ENCODE assay signal across 10 mouse cellular contexts in genomic region chr2:25290816-25291130, GRCm38 (mm10). TPM values are rescaled to one million over a fixed set of nuclear protein-coding genes. Genes with fewer than 3 reads are reported as not detected.
DNase-seq lines count a peak whose midpoint lies in the region; ATAC-seq lines count a peak whose summit lies in the region.
"Had no signal": no experiment of that assay in that cellular context is flagged by ENCODE, and none has a peak within 500 bp of the region (broad histone marks: within the 10 kb centered on the region; RNA-seq: fewer than 3 reads in every experiment).

No protein-coding gene starts in this region.

- no peak overlapping the region; the same call in 1 of the 2 replicates for H3K9ac ChIP-seq in heart, embryonic 12.5 days
- H3K9ac ChIP-seq in heart, embryonic 15.5 days, result no peak overlapping the region
- H3K9ac ChIP-seq in limb, embryonic 12.5 days (replicated peaks), result no peak overlapping the region
- H3K9ac ChIP-seq in stomach, embryonic 15.5 days, result no peak overlapping the region

- H3K27ac ChIP-seq in heart, embryonic 12.5 days (ENCODE audit: poor library complexity, severe bottlenecking), result no peak overlapping the region
- no peak overlapping the region for H3K27ac ChIP-seq in heart, embryonic 15.5 days
- no peak overlapping the region for H3K27ac ChIP-seq in limb, embryonic 12.5 days
- peak overlapping the region; percentile 9; the same call in 1 of the 2 replicates for H3K27ac ChIP-seq in stomach, embryonic 15.5 days

- ATAC-seq in heart, embryonic 12.5 days (ENCODE audit: insufficient number of reproducible peaks, low FRiP score), result no peak
- ATAC-seq in heart, embryonic 15.5 days (replicated peaks; ENCODE audit: insufficient number of reproducible peaks, insufficient read depth, low FRiP score, low read depth), result no peak
- no peak for ATAC-seq in limb, embryonic 12.5 days (ENCODE audit: insufficient number of reproducible peaks, insufficient read depth, low FRiP score, low TSS enrichment, low read depth)
- ATAC-seq in stomach, embryonic 15.5 days (ENCODE audit: insufficient read depth, low FRiP score, low read depth), result no peak
- no peak for ATAC-seq in monocyte, adult 5-6 weeks (replicated peaks; ENCODE audit: insufficient number of reproducible peaks, low FRiP score, low TSS enrichment, poor library complexity, severe bottlenecking)

- peak overlapping the region; percentile 22 for H3K4me3 ChIP-seq in heart, embryonic 12.5 days
- peak overlapping the region; percentile 36 for H3K4me3 ChIP-seq in heart, embryonic 15.5 days
- peak overlapping the region; percentile 31 for H3K4me3 ChIP-seq in limb, embryonic 12.5 days (replicated peaks)
- H3K4me3 ChIP-seq in stomach, embryonic 15.5 days (replicated peaks), result peak overlapping the region; percentile 26

- H3K4me1 ChIP-seq in heart, embryonic 12.5 days (replicated peaks), result peaks cover 45% of the 10 kb centered on the region
- peaks cover 40% of the 10 kb centered on the region for H3K4me1 ChIP-seq in heart, embryonic 15.5 days (replicated peaks)
- peaks cover 17% of the 10 kb centered on the region; the same call in 1 of the 2 replicates for H3K4me1 ChIP-seq in limb, embryonic 12.5 days (replicated peaks)
- peaks cover 41% of the 10 kb centered on the region for H3K4me1 ChIP-seq in stomach, embryonic 15.5 days

- no peak for DNase-seq in heart, adult 9 months (ENCODE audit: low spot score in 2 of 2)
- peak; percentile 69 for DNase-seq in ZHBTc4 (ENCODE audit: low read depth, low spot score)
- no peak for DNase-seq in urinary bladder, postnatal 36 days (ENCODE audit: low spot score in 2 of 2)

- 1% methylated on average over 18 of the region's 18 CpGs for WGBS in heart, embryonic 12.5 days
- 3% methylated on average over 17 of the region's 18 CpGs for WGBS in heart, embryonic 15.5 days
- WGBS in limb, embryonic 12.5 days, result 1% methylated on average over 18 of the region's 18 CpGs
- under 1% methylated on average over 18 of the region's 18 CpGs for WGBS in stomach, embryonic 15.5 days

- H3K9me3 ChIP-seq in heart, embryonic 12.5 days (replicated peaks), result no peaks in the 10 kb centered on the region
- H3K9me3 ChIP-seq in heart, embryonic 15.5 days (replicated peaks), result no peaks in the 10 kb centered on the region
- H3K9me3 ChIP-seq in limb, embryonic 12.5 days, result no peaks in the 10 kb centered on the region
- no peaks in the 10 kb centered on the region for H3K9me3 ChIP-seq in stomach, embryonic 15.5 days

- peaks cover 94% of the 10 kb centered on the region for H3K27me3 ChIP-seq in heart, embryonic 12.5 days (replicated peaks)
- H3K27me3 ChIP-seq in heart, embryonic 15.5 days, result peaks cover 81% of the 10 kb centered on the region
- peaks cover 97% of the 10 kb centered on the region for H3K27me3 ChIP-seq in limb, embryonic 12.5 days
- H3K27me3 ChIP-seq in stomach, embryonic 15.5 days (replicated peaks), result peaks cover 52% of the 10 kb centered on the region

- H3K36me3 ChIP-seq in heart, embryonic 12.5 days, result peaks cover 6% of the 10 kb centered on the region
- peaks cover 5% of the 10 kb centered on the region; the same call in 1 of the 2 replicates for H3K36me3 ChIP-seq in heart, embryonic 15.5 days
- H3K36me3 ChIP-seq in limb, embryonic 12.5 days, result peaks cover 7% of the 10 kb centered on the region
- H3K36me3 ChIP-seq in stomach, embryonic 15.5 days, result peaks cover 1% of the 10 kb centered on the region; the same call in 1 of the 2 replicates

- peak overlapping the region; percentile 52 for H3K4me2 ChIP-seq in heart, embryonic 12.5 days
- peak overlapping the region; percentile 59 for H3K4me2 ChIP-seq in heart, embryonic 15.5 days
- peak overlapping the region; percentile 27 for H3K4me2 ChIP-seq in limb, embryonic 12.5 days
- peak overlapping the region; percentile 66 for H3K4me2 ChIP-seq in stomach, embryonic 15.5 days

RNA-seq across cellular contexts. Expression of gene Lrrc26, which starts 1.1 kb away (rescaled TPM):
- polyA plus RNA-seq in heart, embryonic 12.5 days (2016; fragmentation: Nextera tagmentation; extraction: Ambion mirVana), result not detected in 2 replicates
- 0.28 and 0.89 TPM in 2 replicates for polyA plus RNA-seq in heart, embryonic 15.5 days (2015; fragmentation: Nextera tagmentation; extraction: Ambion mirVana)
- not detected in 2 replicates for polyA plus RNA-seq in limb, embryonic 12.5 days (2016; fragmentation: Nextera tagmentation; extraction: Ambion mirVana)
- 4.4 and 6.9 TPM in 2 replicates for polyA plus RNA-seq in stomach, embryonic 15.5 days (2015; fragmentation: Nextera tagmentation; extraction: Ambion mirVana)
- not detected in 3 replicates for total RNA-seq in monocyte, adult 5-6 weeks (2017)
- total RNA-seq: MEL had no signal
- polyA plus RNA-seq: frontal cortex, adult 2 months had no signal

RNA-seq across cellular contexts. Expression of gene Tmem210, which starts 2.8 kb away (rescaled TPM):
- polyA plus RNA-seq in heart, embryonic 12.5 days (2016; fragmentation: Nextera tagmentation; extraction: Ambion mirVana), result not detected in 2 replicates
- polyA plus RNA-seq in heart, embryonic 15.5 days (2015; fragmentation: Nextera tagmentation; extraction: Ambion mirVana), result not detected in 2 replicates
- polyA plus RNA-seq in limb, embryonic 12.5 days (2016; fragmentation: Nextera tagmentation; extraction: Ambion mirVana), result not detected in 2 replicates
- not detected in 2 replicates for polyA plus RNA-seq in stomach, embryonic 15.5 days (2015; fragmentation: Nextera tagmentation; extraction: Ambion mirVana)
- not detected in 3 replicates for total RNA-seq in monocyte, adult 5-6 weeks (2017)
- total RNA-seq: MEL had no signal
- polyA plus RNA-seq: frontal cortex, adult 2 months had no signal

RNA-seq across cellular contexts. Expression of gene Anapc2, which starts 18.5 kb away (rescaled TPM):
- 83.4 and 87.7 TPM in 2 replicates for polyA plus RNA-seq in heart, embryonic 12.5 days (2016; fragmentation: Nextera tagmentation; extraction: Ambion mirVana)
- 67.5 and 92.0 TPM in 2 replicates for polyA plus RNA-seq in heart, embryonic 15.5 days (2015; fragmentation: Nextera tagmentation; extraction: Ambion mirVana)
- polyA plus RNA-seq in limb, embryonic 12.5 days (2016; fragmentation: Nextera tagmentation; extraction: Ambion mirVana), result 141 and 151 TPM in 2 replicates
- polyA plus RNA-seq in stomach, embryonic 15.5 days (2015; fragmentation: Nextera tagmentation; extraction: Ambion mirVana), result 108 and 114 TPM in 2 replicates
- 42.6 to 64.9 TPM (median 43.8 TPM) in 3 replicates for total RNA-seq in monocyte, adult 5-6 weeks (2017)

RNA-seq across cellular contexts. Expression of gene Ssna1, which starts 18.5 kb away (rescaled TPM):
- 131 and 133 TPM in 2 replicates for polyA plus RNA-seq in heart, embryonic 12.5 days (2016; fragmentation: Nextera tagmentation; extraction: Ambion mirVana)
- polyA plus RNA-seq in heart, embryonic 15.5 days (2015; fragmentation: Nextera tagmentation; extraction: Ambion mirVana), result 137 and 152 TPM in 2 replicates
- polyA plus RNA-seq in limb, embryonic 12.5 days (2016; fragmentation: Nextera tagmentation; extraction: Ambion mirVana), result 217 and 218 TPM in 2 replicates
- polyA plus RNA-seq in stomach, embryonic 15.5 days (2015; fragmentation: Nextera tagmentation; extraction: Ambion mirVana), result 209 TPM in 2 replicates
- total RNA-seq in monocyte, adult 5-6 weeks (2017), result 31.8 to 50.4 TPM (median 32.4 TPM) in 3 replicates

RNA-seq across cellular contexts. Expression of gene Grin1, which starts 28.2 kb away (rescaled TPM):
- 0.44 TPM in 1 of 2 replicates, not detected in the other for polyA plus RNA-seq in heart, embryonic 12.5 days (2016; fragmentation: Nextera tagmentation; extraction: Ambion mirVana)
- 0.25 and 0.28 TPM in 2 replicates for polyA plus RNA-seq in heart, embryonic 15.5 days (2015; fragmentation: Nextera tagmentation; extraction: Ambion mirVana)
- polyA plus RNA-seq in limb, embryonic 12.5 days (2016; fragmentation: Nextera tagmentation; extraction: Ambion mirVana), result 0.19 and 0.93 TPM in 2 replicates
- 1.3 and 1.9 TPM in 2 replicates for polyA plus RNA-seq in stomach, embryonic 15.5 days (2015; fragmentation: Nextera tagmentation; extraction: Ambion mirVana)
- 0.49 TPM in 1 of 3 replicates, not detected in the others for total RNA-seq in monocyte, adult 5-6 weeks (2017)
- total RNA-seq: MEL had no signal
